Mouse (Mus musculus): ENCODE results near the gene Cacna2d3. TPM values are rescaled to one million over a fixed set of nuclear protein-coding genes. Genes with fewer than 3 reads are reported as not detected.
A peak's percentile ranks its signal among the peaks of the same experiment; 100 is the strongest.

Gene Cacna2d3
- polyA plus RNA-seq, 1 experiment from 2014 or later = 35.6 TPM

GRCm38 (mm10) chr14:29005228-29005840 lies 716.3 kb downstream of the Cacna2d3 start:
- ATAC-seq = no peak
- H3K4me2 ChIP-seq (replicated peaks) = no peak overlapping the region
- no peak overlapping the region for H3K9ac ChIP-seq (replicated peaks)
- 82% methylated on average over 5 of the region's 5 CpGs for WGBS
- H3K36me3 ChIP-seq = no peaks in the 10 kb centered on the region
- H3K9me3 ChIP-seq = no peaks in the 10 kb centered on the region
- H3K4me3 ChIP-seq (replicated peaks) = no peak overlapping the region
- no peaks in the 10 kb centered on the region for H3K27me3 ChIP-seq
- H3K4me1 ChIP-seq (replicated peaks) = peaks cover 4% of the 10 kb centered on the region
- no peak overlapping the region for H3K27ac ChIP-seq

DNA sequence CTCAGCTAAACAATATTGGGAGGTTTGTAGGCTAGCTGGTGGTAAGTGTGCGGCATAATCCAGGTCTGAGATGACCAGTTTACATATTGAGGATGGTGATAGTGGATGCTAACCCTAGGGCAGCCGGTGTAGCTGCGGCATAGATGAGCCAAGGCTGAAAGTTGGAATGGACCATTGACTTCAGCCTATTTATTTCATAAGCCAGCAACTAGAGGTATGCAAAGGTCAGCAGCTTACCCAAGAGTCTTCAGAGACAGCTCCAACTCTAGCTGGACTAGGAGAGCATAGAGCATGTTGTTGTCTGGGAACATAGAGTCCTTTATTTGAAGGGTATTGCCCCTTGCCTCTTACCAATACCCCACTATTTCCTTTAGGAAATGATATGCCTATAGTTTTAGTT lies 725.1 kb downstream of the Cacna2d3 start:
- WGBS = 91% methylated on average over 3 of the region's 3 CpGs
- Histone ChIP-seq H3K9me3 (no peaks in the 10 kb centered on the region), H3K4me3 (replicated peaks) (no peak overlapping the region), H3K27ac (no peak overlapping the region), H3K9ac (replicated peaks) (no peak overlapping the region), H3K4me2 (replicated peaks) (no peak overlapping the region), H3K4me1 (replicated peaks) (no peaks in the 10 kb centered on the region), H3K36me3 (no peaks in the 10 kb centered on the region), H3K27me3 (no peaks in the 10 kb centered on the region)
- ATAC-seq = no peak

DNA sequence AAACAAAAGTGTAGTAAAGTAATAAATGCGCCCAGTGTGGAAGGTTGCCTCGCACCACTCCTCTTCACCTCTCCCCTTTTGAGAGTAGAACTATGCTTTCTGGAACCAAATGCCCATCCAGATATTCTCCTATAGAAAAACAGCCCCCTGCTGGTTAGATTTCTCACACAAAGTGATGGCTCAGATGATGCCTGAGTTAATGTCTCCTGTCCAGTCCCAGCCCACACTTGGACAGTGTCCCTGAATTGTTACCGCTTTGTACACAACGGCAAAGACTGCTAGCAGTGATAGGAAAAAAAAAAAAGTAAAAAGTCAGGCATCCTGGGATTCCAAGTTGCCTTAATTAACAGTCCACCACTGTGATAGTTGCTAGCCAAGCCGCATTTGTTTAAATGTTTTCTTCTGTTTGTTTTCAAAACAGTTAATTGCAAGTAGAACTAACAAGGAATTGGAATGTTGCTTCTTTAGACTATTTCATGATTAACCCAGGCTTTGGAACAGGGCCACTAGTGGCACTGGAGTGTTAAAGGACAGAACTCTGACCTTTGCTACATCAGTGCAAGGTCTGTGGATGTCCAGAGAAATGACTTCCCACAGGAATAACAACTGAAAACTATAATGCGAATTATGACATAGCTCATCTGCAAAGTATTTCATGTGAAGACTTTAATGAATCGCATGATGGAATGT lies 733.3 kb downstream of the Cacna2d3 start:
- H3K4me1 ChIP-seq (replicated peaks) = no peaks in the 10 kb centered on the region
- H3K36me3 ChIP-seq = no peaks in the 10 kb centered on the region
- no peak overlapping the region for H3K9ac ChIP-seq (replicated peaks)
- no peaks in the 10 kb centered on the region for H3K9me3 ChIP-seq
- WGBS = 91% methylated on average over 7 of the region's 7 CpGs
- H3K27me3 ChIP-seq = no peaks in the 10 kb centered on the region
- H3K4me2 ChIP-seq (replicated peaks) = no peak overlapping the region
- no peak for ATAC-seq
- H3K4me3 ChIP-seq (replicated peaks) = no peak overlapping the region
- no peak overlapping the region for H3K27ac ChIP-seq

DNA sequence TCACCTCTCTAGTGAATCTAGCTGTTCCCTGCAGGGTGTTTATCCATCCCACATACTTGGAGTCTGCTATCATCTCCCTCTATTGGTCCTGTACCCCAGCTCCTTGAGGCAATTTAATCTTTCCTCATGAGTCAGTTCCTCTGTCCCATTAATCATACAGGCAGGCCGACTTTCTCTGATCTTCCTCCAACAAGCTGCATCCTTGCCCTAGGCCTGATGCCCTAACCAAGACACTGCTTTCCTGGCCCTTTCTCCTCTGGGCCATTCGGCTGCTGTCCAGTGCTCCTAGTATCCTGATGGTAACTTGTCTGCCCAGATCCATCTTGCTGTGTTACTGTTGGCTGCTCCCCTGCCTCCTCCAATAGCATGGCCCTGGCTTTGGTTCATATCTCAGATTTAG lies 737.4 kb downstream of the Cacna2d3 start:
- no peaks in the 10 kb centered on the region for H3K27me3 ChIP-seq
- no peaks in the 10 kb centered on the region for H3K4me1 ChIP-seq (replicated peaks)
- H3K9me3 ChIP-seq = no peaks in the 10 kb centered on the region
- H3K27ac ChIP-seq = no peak overlapping the region
- no peak overlapping the region for H3K9ac ChIP-seq (replicated peaks)
- no peak for ATAC-seq
- WGBS = 98% methylated on average over 2 of the region's 2 CpGs
- no peak overlapping the region for H3K4me3 ChIP-seq (replicated peaks)
- no peaks in the 10 kb centered on the region for H3K36me3 ChIP-seq
- H3K4me2 ChIP-seq (replicated peaks) = no peak overlapping the region

- Histone ChIP-seq H3K9ac (replicated peaks) (no peak overlapping the region), H3K27ac (no peak overlapping the region), H3K27me3 (no peaks in the 10 kb centered on the region), H3K36me3 (no peaks in the 10 kb centered on the region), H3K9me3 (no peaks in the 10 kb centered on the region), H3K4me3 (replicated peaks) (no peak overlapping the region), H3K4me2 (replicated peaks) (no peak overlapping the region), H3K4me1 (replicated peaks) (no peaks in the 10 kb centered on the region)
- WGBS = 32% methylated on average over 3 of the region's 3 CpGs
- ATAC-seq = no peak
These were observed 741.2 kb downstream of the Cacna2d3 start for GRCm38 (mm10) chr14:28980482-28980881.

DNA sequence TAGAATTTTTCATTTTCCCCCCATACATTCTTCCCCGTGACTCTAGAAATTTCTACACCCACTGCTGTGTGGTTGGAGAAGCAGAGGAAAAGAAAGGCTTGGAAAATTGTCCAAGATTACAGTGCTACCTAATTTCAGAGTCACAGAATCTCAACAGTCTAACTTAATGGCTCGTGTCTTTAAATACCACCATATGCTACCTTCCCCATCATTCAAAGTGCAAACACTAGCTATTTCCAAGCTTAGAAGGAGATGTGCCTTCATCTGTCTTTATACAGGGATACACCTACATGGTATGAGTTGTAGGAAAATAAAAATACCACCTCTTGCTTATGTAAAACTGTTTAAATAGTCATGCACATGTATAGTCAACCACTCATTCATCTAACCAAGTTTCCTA lies 742.4 kb downstream of the Cacna2d3 start:
- Histone ChIP-seq H3K4me1 (replicated peaks) (no peaks in the 10 kb centered on the region), H3K9me3 (no peaks in the 10 kb centered on the region), H3K27me3 (no peaks in the 10 kb centered on the region), H3K4me2 (replicated peaks) (no peak overlapping the region), H3K27ac (no peak overlapping the region), H3K4me3 (replicated peaks) (no peak overlapping the region), H3K9ac (replicated peaks) (no peak overlapping the region), H3K36me3 (no peaks in the 10 kb centered on the region)
- no peak for ATAC-seq
- WGBS = 94% methylated on average over 2 of the region's 2 CpGs

- 25% methylated on average over 5 of the region's 5 CpGs for WGBS
- Histone ChIP-seq H3K27me3 (peaks cover 4% of the 10 kb centered on the region; the same call in 1 of the 2 replicates), H3K4me1 (replicated peaks) (peaks cover 8% of the 10 kb centered on the region; the same call in 1 of the 2 replicates), H3K27ac (no peak overlapping the region), H3K4me3 (replicated peaks) (no peak overlapping the region), H3K36me3 (no peaks in the 10 kb centered on the region), H3K4me2 (replicated peaks) (no peak overlapping the region), H3K9me3 (no peaks in the 10 kb centered on the region), H3K9ac (replicated peaks) (no peak overlapping the region)
- ATAC-seq = no peak
These were observed 749.0 kb downstream of the Cacna2d3 start for GRCm38 (mm10) chr14:28972620-28973019.

- Histone ChIP-seq H3K4me3 (replicated peaks) (no peak overlapping the region), H3K27me3 (peaks cover 4% of the 10 kb centered on the region; the same call in 1 of the 2 replicates), H3K4me1 (replicated peaks) (peaks cover 10% of the 10 kb centered on the region; the same call in 1 of the 2 replicates), H3K27ac (no peak overlapping the region), H3K36me3 (no peaks in the 10 kb centered on the region), H3K4me2 (replicated peaks) (no peak overlapping the region), H3K9ac (replicated peaks) (no peak overlapping the region), H3K9me3 (no peaks in the 10 kb centered on the region)
- WGBS = 85% methylated on average over 4 of the region's 4 CpGs
- no peak for ATAC-seq
These were observed 752.4 kb downstream of the Cacna2d3 start for GRCm38 (mm10) chr14:28969247-28969646.

- Histone ChIP-seq H3K9me3 (no peaks in the 10 kb centered on the region), H3K9ac (replicated peaks) (no peak overlapping the region), H3K27ac (no peak overlapping the region), H3K4me1 (replicated peaks) (0 out of 2 replicates have a peak, but pooled peaks cover 2% of the 10 kb centered on the region), H3K4me2 (replicated peaks) (no peak overlapping the region), H3K4me3 (replicated peaks) (no peak overlapping the region), H3K36me3 (no peaks in the 10 kb centered on the region), H3K27me3 (peaks cover 4% of the 10 kb centered on the region; the same call in 1 of the 2 replicates)
- no peak for ATAC-seq
These were observed 754.8 kb downstream of the Cacna2d3 start for GRCm38 (mm10) chr14:28966881-28967280.

DNA sequence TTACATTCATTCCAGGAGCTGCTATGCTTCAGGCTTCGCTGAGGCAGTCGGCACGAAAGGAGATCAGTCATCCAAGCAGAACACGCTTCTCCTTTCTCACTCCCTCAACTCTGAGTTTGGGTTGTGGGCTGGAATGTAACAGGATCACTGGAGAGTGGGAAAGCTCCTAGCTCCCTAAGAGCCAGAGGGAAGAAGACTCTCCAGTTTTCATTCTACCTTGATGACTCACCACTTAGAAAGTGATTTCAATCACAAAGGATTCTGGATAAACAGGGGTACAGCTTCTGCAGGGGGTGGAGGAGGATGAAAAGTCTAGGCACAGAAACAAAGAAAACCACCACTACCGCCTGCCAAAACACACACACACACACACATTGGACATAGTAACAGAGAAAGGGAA lies 760.3 kb downstream of the Cacna2d3 start:
- no peak overlapping the region for H3K4me3 ChIP-seq (replicated peaks)
- 66% methylated on average over 5 of the region's 5 CpGs for WGBS
- H3K27ac ChIP-seq = no peak overlapping the region
- no peaks in the 10 kb centered on the region for H3K36me3 ChIP-seq
- H3K27me3 ChIP-seq = no peaks in the 10 kb centered on the region
- H3K4me1 ChIP-seq (replicated peaks) = peaks cover 28% of the 10 kb centered on the region
- H3K4me2 ChIP-seq (replicated peaks) = no peak overlapping the region
- no peak overlapping the region for H3K9ac ChIP-seq (replicated peaks)
- no peaks in the 10 kb centered on the region for H3K9me3 ChIP-seq
- ATAC-seq = no peak

GRCm38 (mm10) chr14:28959042-28959441 lies 762.6 kb downstream of the Cacna2d3 start:
- Histone ChIP-seq H3K27ac (peak overlapping the region; percentile 85), H3K36me3 (no peaks in the 10 kb centered on the region), H3K9me3 (no peaks in the 10 kb centered on the region), H3K4me2 (replicated peaks) (no peak overlapping the region), H3K4me3 (replicated peaks) (no peak overlapping the region), H3K27me3 (no peaks in the 10 kb centered on the region), H3K4me1 (replicated peaks) (peaks cover 49% of the 10 kb centered on the region), H3K9ac (replicated peaks) (no peak overlapping the region)
- ATAC-seq = peak; percentile 69
- 10% methylated on average over 3 of the region's 3 CpGs for WGBS

DNA sequence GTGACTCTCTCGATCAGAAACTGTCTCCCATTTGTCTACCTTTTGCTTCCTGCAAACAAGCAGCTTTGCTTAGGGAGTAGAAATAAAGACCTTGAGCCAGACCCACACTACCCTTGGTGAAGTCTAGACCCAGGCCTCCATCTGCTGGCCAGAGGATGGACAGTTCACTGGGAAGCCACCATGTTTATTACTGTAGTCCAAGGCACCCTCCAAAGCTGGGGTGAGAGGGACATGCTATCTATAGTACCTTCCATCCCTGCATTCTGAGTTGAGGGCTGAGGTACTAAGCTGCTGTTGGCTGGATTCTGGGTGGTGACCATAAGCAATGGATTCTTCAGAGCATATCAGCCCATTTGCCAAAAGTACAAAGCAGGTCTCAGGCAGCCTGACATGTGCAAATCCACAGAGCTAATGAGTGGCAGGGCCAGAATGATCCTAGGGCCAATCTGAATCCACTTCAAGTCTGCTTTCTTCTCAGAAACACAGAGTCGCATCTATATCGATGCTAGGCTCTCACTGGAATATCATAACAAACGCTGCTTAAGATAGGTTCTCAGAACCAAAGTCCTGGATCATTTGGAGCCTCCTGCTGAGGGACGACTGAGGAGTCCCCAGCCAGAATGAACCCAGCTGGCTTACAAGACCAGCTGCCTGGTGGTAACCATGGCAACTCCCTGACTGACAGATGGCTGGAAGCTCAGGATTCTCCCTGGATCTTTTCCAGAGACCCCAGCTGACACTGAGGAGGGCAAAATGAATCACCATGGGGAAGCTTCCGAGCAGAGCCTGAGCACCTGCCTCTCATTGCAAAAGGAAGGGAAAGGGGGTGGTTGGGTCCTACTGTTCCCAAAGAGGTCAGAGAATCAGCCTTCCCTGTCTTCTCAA lies 763.3 kb downstream of the Cacna2d3 start:
- WGBS = 11% methylated on average over 6 of the region's 6 CpGs
- Histone ChIP-seq H3K4me2 (replicated peaks) (no peak overlapping the region), H3K4me3 (replicated peaks) (no peak overlapping the region), H3K9ac (replicated peaks) (no peak overlapping the region), H3K27me3 (no peaks in the 10 kb centered on the region), H3K36me3 (no peaks in the 10 kb centered on the region), H3K27ac (peak overlapping the region; percentile 85), H3K4me1 (replicated peaks) (peaks cover 55% of the 10 kb centered on the region), H3K9me3 (no peaks in the 10 kb centered on the region)
- ATAC-seq = peak; percentile 93
